Mouse (Mus musculus): ENCODE measurements around the gene Tm9sf2. TPM values are rescaled to one million over a fixed set of nuclear protein-coding genes. Genes with fewer than 3 reads are reported as not detected.

Tm9sf2 gene
- total and polyA plus RNA-seq, 2 experiments = 132 to 157 TPM

DNA sequence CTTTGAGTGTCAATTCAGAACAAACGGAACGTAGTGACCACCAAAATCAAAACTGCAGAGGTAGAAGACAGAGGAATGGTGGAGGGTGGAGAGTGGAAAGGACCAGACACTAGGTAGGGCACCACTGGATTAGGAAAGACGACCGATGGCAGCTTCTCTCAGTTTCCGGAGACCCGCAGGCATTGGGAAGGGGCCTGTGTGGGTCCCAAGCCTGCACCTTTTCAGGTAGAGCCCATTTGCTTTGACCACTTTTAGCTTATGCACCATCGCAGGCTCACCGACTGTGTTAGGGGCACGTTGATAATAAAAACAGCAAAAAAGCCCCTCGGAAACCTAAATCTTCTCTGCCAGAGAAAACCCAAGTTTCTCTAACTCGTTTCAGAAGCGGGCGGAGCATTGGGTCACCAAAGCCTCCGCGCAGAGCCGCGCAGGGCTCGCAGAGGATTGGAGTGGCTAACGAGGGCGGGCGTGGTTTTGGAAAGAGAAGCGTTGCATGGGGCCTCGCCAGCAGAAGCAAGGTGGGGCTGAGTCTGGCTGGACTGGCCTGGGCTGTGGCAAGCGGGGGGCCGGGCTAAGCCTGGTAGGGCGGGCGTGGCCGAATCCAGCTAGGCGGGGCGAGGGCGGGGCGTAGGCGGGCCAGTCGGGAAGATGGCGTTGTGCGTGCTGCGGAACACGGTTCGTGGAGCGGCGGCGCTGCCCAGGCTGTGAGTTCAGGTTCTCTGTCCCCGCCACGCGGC is 74.4 kb downstream of the Tm9sf2 start, which contains the start of gene Clybl:
TSS of gene Clybl (plus strand) at position 627 of the 737 bp plus-strand sequence.
- peak within 1 kb of the TSS; percentile 88 for H3K9ac ChIP-seq (ENCODE audit: low read depth, low read length)

DNA sequence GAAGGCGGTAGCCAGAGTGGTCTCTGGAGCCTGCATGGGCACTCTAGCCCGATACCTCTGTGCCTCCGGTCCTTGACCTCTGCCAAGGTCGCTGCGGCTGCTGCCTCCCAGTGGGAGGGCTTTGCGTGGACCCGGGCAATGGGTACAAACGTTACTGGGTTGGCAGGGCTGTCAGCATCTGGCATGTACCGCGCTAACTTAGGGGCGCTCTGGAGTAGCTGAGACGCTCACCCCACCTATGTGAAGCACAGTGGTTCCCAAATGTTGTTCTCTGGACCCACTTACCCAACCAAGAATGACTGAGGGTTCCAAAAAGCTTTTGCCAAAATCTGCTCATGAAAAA is 74.9 kb downstream of the Tm9sf2 start:
- H3K4me1 ChIP-seq (ENCODE audit: control insufficient read depth, insufficient read depth, low read length) = peaks cover 2% of the 10 kb centered on the region; the same call in 1 of the 2 replicates
- H3K36me3 ChIP-seq (ENCODE audit: control insufficient read depth, insufficient read depth, low read length) = no peaks in the 10 kb centered on the region
- H3K27ac ChIP-seq (replicated peaks; ENCODE audit: insufficient read depth, low read depth, low read length) = peak overlapping the region; percentile 78

More for the DNA sequence above, 74.4 kb downstream of the Tm9sf2 start, which contains the start of gene Clybl:
- peak within 1 kb of the TSS; percentile 78 for H3K27ac ChIP-seq (replicated peaks; ENCODE audit: insufficient read depth, low read depth, low read length)
- peak; percentile 89 for DNase-seq (ENCODE audit: extremely low read depth, low read depth, low spot score)
- no peaks in the 10 kb centered on the region for H3K27me3 ChIP-seq (ENCODE audit: control insufficient read depth, insufficient read depth, low read length)
- TF ChIP-seq POLR2A (IDR thresholded peaks at IDR 0.05; ENCODE audit: extremely low read depth, insufficient read depth, low read length) (peak; percentile 79), CTCF (IDR thresholded peaks at IDR 0.05; ENCODE audit: low read depth, low read length) (no peak)
- H3K36me3 ChIP-seq (ENCODE audit: control insufficient read depth, insufficient read depth, low read length) = no peaks in the 10 kb centered on the region
- H3K4me3 ChIP-seq (ENCODE audit: insufficient read depth, low read depth, low read length) = peak within 1 kb of the TSS; percentile 92
- peaks cover 2% of the 10 kb centered on the region; the same call in 1 of the 2 replicates for H3K4me1 ChIP-seq (ENCODE audit: control insufficient read depth, insufficient read depth, low read length)
- H3K79me2 ChIP-seq (ENCODE audit: control insufficient read depth, insufficient read depth, low read length) = peaks cover 7% of the 10 kb centered on the region; the same call in 1 of the 2 replicates
- 6% methylated on average over 45 of the region's 45 CpGs for WGBS

DNA sequence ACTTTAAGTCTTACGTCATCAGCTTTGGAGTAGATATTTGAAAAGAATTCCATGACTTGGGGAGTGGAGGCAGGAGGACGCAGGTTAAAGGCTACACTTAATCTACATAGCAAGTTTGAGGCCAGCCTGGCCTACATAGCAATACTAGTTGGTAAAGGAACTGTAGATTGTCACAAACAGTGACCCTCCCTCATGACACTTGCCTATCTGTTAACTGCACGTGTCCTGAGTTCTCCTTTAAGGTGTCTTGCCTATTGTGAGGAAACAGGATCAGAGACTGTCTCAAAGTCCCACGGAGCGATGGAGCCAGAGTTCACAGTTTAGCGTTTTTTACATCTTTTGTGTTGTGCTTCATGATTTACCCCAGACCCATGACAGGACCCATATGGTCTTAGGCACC is 75.4 kb downstream of the Tm9sf2 start:
- peak; percentile 6 for DNase-seq (ENCODE audit: extremely low read depth, low read depth, low spot score)
- 81% methylated on average over 6 of the region's 6 CpGs for WGBS
- no peak for TF ChIP-seq POLR2A (IDR thresholded peaks at IDR 0.05; ENCODE audit: extremely low read depth, insufficient read depth, low read length)
- TF ChIP-seq CTCF (IDR thresholded peaks at IDR 0.05; ENCODE audit: low read depth, low read length) = no peak
- H3K79me2 ChIP-seq (ENCODE audit: control insufficient read depth, insufficient read depth, low read length) = peaks cover 7% of the 10 kb centered on the region; the same call in 1 of the 2 replicates
- H3K4me3 ChIP-seq (ENCODE audit: insufficient read depth, low read depth, low read length) = no peak overlapping the region
- H3K9ac ChIP-seq (ENCODE audit: low read depth, low read length) = no peak overlapping the region
- no peaks in the 10 kb centered on the region for H3K27me3 ChIP-seq (ENCODE audit: control insufficient read depth, insufficient read depth, low read length)
- no peak overlapping the region for H3K27ac ChIP-seq (replicated peaks; ENCODE audit: insufficient read depth, low read depth, low read length)
- peaks cover 2% of the 10 kb centered on the region; the same call in 1 of the 2 replicates for H3K4me1 ChIP-seq (ENCODE audit: control insufficient read depth, insufficient read depth, low read length)
- no peaks in the 10 kb centered on the region for H3K36me3 ChIP-seq (ENCODE audit: control insufficient read depth, insufficient read depth, low read length)

More for the DNA sequence above, 74.9 kb downstream of the Tm9sf2 start:
- Histone ChIP-seq H3K9ac (ENCODE audit: low read depth, low read length) (peak overlapping the region; percentile 88), H3K79me2 (ENCODE audit: control insufficient read depth, insufficient read depth, low read length) (peaks cover 7% of the 10 kb centered on the region; the same call in 1 of the 2 replicates), H3K4me3 (ENCODE audit: insufficient read depth, low read depth, low read length) (peak overlapping the region; percentile 92), H3K27me3 (ENCODE audit: control insufficient read depth, insufficient read depth, low read length) (no peaks in the 10 kb centered on the region)
- under 1% methylated on average over 12 of the region's 12 CpGs for WGBS
- DNase-seq (ENCODE audit: extremely low read depth, low read depth, low spot score) = peak; percentile 70
- TF ChIP-seq CTCF (IDR thresholded peaks at IDR 0.05; ENCODE audit: low read depth, low read length) = peak; percentile 34
- TF ChIP-seq POLR2A (IDR thresholded peaks at IDR 0.05; ENCODE audit: extremely low read depth, insufficient read depth, low read length) = no peak

DNA sequence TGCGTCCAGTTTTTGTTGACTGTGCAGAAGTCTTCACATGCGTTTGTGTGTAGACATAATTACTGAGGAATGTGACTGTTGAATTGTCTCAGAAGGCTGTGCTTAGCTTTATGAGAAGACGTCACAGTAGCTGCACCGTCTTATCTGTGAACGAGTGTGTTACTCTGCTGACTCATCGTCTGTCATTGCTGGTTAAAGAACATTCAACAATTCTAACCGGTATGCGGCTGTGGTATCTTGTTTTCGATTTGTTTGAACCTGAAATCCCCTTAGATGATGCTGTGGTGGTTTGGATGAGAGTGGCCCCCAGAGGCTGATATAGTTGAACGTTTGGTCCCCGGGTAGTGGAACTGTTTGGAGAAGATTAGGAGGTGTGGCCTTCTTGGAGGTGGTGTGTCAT is 77.1 kb downstream of the Tm9sf2 start:
- H3K79me2 ChIP-seq (ENCODE audit: control insufficient read depth, insufficient read depth, low read length) = peaks cover 7% of the 10 kb centered on the region; the same call in 1 of the 2 replicates
- no peaks in the 10 kb centered on the region for H3K36me3 ChIP-seq (ENCODE audit: control insufficient read depth, insufficient read depth, low read length)
- no peak for DNase-seq (ENCODE audit: extremely low read depth, low read depth, low spot score)
- TF ChIP-seq POLR2A (IDR thresholded peaks at IDR 0.05; ENCODE audit: extremely low read depth, insufficient read depth, low read length) = no peak
- no peak for TF ChIP-seq CTCF (IDR thresholded peaks at IDR 0.05; ENCODE audit: low read depth, low read length)
- no peak overlapping the region for H3K9ac ChIP-seq (ENCODE audit: low read depth, low read length)
- no peak overlapping the region for H3K4me3 ChIP-seq (ENCODE audit: insufficient read depth, low read depth, low read length)
- WGBS = 76% methylated on average over 11 of the region's 11 CpGs
- peaks cover 2% of the 10 kb centered on the region; the same call in 1 of the 2 replicates for H3K4me1 ChIP-seq (ENCODE audit: control insufficient read depth, insufficient read depth, low read length)
- H3K27me3 ChIP-seq (ENCODE audit: control insufficient read depth, insufficient read depth, low read length) = no peaks in the 10 kb centered on the region
- H3K27ac ChIP-seq (replicated peaks; ENCODE audit: insufficient read depth, low read depth, low read length) = no peak overlapping the region

DNA sequence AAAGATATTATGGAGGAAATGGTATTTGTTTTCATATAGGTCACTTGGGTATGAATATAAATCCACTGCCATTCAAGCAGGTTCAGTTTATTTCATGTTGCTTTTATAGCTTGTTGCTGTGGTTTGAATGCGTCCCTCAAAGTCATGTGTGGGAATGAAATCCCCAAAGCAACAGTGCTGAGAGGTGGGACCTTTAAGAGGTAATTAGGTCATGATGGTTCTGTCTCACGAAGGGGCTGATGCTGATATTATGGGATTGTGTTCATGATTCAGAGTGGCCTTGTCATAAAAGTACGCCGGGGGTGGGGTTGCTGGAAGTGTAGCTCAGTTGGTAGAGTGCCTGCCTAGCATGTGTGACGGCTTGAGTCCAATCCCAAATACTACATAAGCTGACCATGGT is 81.4 kb downstream of the Tm9sf2 start:
- DNase-seq (ENCODE audit: extremely low read depth, low read depth, low spot score) = no peak
- Histone ChIP-seq H3K27ac (replicated peaks; ENCODE audit: insufficient read depth, low read depth, low read length) (no peak overlapping the region), H3K36me3 (ENCODE audit: control insufficient read depth, insufficient read depth, low read length) (no peaks in the 10 kb centered on the region), H3K4me3 (ENCODE audit: insufficient read depth, low read depth, low read length) (no peak overlapping the region), H3K9ac (ENCODE audit: low read depth, low read length) (no peak overlapping the region), H3K4me1 (ENCODE audit: control insufficient read depth, insufficient read depth, low read length) (peaks cover 12% of the 10 kb centered on the region), H3K27me3 (ENCODE audit: control insufficient read depth, insufficient read depth, low read length) (no peaks in the 10 kb centered on the region), H3K79me2 (ENCODE audit: control insufficient read depth, insufficient read depth, low read length) (peaks cover 10% of the 10 kb centered on the region; the same call in 1 of the 2 replicates)
- WGBS = 95% methylated on average over 5 of the region's 5 CpGs
- no peak for TF ChIP-seq CTCF (IDR thresholded peaks at IDR 0.05; ENCODE audit: low read depth, low read length)
- no peak for TF ChIP-seq POLR2A (IDR thresholded peaks at IDR 0.05; ENCODE audit: extremely low read depth, insufficient read depth, low read length)

DNA sequence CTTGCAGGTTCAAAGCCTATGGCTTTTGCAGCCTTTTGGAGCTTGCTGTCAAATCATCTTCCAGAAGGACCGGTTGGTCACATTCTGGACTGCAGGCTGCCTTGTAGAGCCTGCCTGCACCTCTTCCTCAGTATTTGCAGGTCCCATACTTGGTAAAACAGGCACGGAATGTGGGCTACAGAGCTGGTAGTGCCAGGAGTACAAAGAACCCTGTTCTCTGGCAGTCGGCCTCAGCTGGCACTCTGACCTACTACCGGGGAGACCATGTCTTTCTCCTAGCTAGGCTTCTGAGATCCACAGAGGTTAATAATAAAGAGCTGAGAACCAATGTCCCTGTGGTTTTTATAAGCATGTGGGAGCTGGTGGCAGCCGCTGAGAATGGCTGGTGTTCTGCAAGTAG is 83.1 kb downstream of the Tm9sf2 start:
- no peak overlapping the region for H3K4me3 ChIP-seq (ENCODE audit: insufficient read depth, low read depth, low read length)
- peak; percentile 80 for DNase-seq (ENCODE audit: extremely low read depth, low read depth, low spot score)
- H3K27me3 ChIP-seq (ENCODE audit: control insufficient read depth, insufficient read depth, low read length) = no peaks in the 10 kb centered on the region
- TF ChIP-seq POLR2A (IDR thresholded peaks at IDR 0.05; ENCODE audit: extremely low read depth, insufficient read depth, low read length) (no peak), CTCF (IDR thresholded peaks at IDR 0.05; ENCODE audit: low read depth, low read length) (no peak)
- H3K4me1 ChIP-seq (ENCODE audit: control insufficient read depth, insufficient read depth, low read length) = peaks cover 12% of the 10 kb centered on the region
- WGBS = 31% methylated on average over 5 of the region's 5 CpGs
- peaks cover 7% of the 10 kb centered on the region; the same call in 1 of the 2 replicates for H3K79me2 ChIP-seq (ENCODE audit: control insufficient read depth, insufficient read depth, low read length)
- no peaks in the 10 kb centered on the region for H3K36me3 ChIP-seq (ENCODE audit: control insufficient read depth, insufficient read depth, low read length)
- H3K9ac ChIP-seq (ENCODE audit: low read depth, low read length) = no peak overlapping the region
- H3K27ac ChIP-seq (replicated peaks; ENCODE audit: insufficient read depth, low read depth, low read length) = peak overlapping the region; percentile 15; the same call in 1 of the 2 replicates
